Mouse (Mus musculus) lung, postnatal 36 days (tissue): ENCODE data around the gene Fam84b.
"Not testable (repeated sequence)": the region's sequence is repeated elsewhere in the genome, so short reads cannot be mapped to it uniquely, and the experiment has no call there.

Experiments
- DNase-seq: peaks from one replicate; pipeline ENCODE4 v3.0.0; 2022; ENCODE audit warnings: mixed read lengths

The Fam84b gene

GRCm38 (mm10) chr15:60853231-60853999 is at the start of gene Fam84b:
TSS of gene Fam84b (minus strand) at chr15:60853778.
- peak; percentile 30 for DNase-seq

DNA sequence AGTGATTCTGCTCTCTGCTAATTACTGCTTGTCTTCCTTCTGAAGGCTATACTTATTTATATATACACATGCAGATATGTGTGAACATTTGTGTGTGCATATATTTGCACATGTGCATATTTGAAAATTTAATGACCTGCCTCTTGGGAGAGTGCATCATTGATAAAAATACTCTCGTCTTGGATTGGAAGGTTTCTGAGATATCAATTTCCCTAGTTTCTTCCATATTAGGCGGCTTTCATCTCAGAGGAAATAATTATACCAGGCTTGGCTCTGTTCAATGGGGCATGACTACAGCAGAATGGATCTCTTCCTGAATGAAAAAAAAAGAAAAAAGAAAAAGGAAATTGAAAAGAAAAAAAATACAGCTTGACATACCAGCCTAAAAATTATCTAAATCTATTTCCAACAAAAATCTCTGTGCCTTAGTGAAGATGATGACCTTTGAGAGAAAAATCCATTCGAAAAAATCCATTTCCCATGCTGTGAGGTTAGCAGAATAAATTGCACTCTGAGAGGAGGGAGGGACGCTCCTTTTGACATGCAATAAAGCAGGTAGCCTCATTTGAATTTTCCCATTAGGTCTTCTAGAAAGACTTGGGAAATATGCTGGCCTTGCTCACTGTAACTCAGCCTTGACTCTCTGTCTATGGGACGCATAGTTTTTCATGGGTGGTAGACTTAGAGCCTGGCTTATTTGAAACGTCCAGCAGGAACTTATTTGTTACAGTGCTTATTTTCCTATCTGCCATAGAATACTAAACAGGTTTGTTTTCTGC is 44.8 kb upstream of the Fam84b start:
- no peak for DNase-seq

GRCm38 (mm10) chr15:60896040-60896439 is 42.5 kb upstream of the Fam84b start:
- DNase-seq, result no peak

DNA sequence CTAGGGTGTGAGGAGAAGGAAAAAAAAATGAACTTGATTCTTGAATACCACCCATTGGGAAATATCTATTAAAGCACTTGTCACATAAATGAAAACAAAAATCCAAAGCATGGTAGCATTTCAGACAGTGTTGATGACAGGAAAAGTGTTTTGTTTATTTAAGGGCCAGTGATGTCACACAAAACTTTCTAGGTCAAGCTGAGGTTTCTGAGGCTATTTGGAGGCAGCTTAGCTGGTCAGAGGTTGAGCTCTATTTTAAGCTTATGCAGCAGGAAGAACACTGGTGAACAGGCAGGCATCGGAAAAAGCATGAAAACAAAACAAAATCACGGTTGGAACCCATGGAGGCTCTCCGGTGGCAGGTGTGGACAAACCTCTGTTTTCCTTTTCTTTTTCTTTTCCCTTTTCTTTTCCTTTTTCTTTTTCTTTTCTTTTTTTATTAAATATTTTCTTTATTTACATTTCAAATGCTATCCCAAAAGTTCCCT is 39.4 kb upstream of the Fam84b start:
- peak; percentile 13 for DNase-seq

GRCm38 (mm10) chr15:60888724-60889123 is 35.1 kb upstream of the Fam84b start:
- peak; percentile 13 for DNase-seq

GRCm38 (mm10) chr15:60875721-60876120 is 22.1 kb upstream of the Fam84b start:
- DNase-seq, result no peak

DNA sequence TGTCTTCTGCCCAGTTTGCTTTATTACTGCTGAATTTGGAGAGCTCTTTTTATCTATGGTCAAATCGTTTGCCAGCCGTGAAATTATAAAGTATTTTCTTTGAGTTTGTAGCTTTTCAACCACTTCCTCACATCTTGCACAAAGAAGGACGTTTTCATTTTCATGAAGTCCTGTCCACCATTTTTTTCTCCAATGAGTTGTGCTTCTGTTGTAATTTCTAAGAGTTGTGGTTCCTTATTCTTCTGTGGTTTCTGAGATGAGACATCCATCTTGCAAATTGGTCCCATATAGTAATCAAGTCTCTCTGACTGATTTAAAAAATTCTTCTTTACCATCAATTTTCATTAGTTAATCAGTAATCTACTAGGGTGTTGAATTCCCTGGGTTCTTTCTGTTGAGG is 8.8 kb upstream of the Fam84b start:
- DNase-seq, result no peak

DNA sequence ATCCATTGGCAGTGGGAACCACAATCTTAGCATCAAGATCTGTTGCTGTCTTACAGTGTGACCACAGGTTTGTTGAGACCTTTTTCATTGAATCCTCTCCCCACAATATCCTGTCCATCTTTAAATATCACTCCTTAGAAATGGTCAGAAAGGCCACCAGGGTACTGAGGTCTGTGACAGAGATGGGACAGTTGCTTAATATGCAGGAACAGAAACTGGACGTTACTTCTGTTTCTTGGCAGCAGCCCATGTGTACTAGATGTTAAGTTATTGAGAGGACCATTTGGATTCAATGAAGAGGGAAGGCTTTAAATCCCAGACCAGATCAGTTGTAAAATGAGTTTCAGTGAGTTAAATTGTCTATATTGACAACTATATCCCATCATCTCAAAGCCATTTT is 1.5 kb upstream of the Fam84b start:
- no peak for DNase-seq

DNA sequence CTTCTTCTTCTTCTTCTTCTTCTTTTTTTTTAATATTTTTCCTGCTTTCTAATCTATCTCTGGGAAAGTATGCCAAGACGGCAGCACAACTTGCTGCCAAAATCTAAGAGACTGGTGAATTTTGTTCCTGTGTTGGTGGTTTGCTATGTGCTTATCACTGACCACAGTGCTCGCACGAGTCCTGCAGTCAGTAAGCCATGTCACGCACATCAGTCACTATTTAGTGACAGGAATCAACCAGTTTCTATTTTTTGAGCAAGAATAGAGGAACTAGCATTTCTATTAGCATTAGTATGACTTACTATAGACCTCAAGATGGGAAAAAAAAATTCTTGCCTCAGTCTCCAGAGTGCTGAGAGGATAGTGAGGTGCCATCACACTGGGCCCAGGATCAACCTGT is 573 bp upstream of the Fam84b start:
- DNase-seq, result no peak

DNA sequence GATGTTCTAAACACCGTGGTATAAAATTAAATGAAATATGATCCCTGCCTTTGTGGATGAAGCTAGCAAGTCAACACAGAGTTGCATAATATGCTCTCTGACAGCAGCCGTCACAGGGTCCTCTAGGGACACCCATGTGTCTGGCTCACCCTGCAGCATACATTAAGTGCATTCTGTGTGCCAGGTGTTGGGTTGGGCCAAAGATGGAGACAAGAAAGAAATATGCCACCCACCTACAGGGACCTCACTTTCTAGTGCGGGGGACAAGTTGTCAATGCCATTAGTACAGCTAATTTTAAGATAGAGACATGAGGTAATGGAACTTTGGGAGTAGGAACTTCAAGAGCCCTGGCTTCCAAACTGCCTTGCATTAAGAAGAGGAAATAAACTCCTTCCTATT is 4.9 kb downstream of the Fam84b start:
- no peak for DNase-seq

DNA sequence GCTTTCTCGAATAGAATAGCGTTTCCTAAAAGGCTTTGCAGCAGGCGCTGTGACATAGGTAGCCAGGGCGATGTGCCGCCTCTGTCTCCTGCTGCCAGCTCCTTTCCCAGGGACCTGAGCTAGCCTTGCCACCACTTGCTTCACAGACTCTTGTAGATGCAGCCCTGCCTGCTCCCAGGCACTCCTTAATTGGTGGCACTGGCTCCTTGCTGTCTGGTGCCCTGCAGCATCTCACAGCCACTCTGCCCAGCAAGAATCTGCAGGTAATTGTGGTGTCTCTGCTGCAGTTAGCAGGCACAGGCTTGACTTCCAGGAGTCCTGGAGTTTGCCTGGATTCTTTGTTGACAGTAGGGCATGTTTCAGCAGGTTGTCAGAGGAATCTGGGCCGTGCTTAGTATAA is 7.3 kb downstream of the Fam84b start:
- no peak for DNase-seq

GRCm38 (mm10) chr15:60845886-60846285 is 7.7 kb downstream of the Fam84b start:
- no peak for DNase-seq

DNA sequence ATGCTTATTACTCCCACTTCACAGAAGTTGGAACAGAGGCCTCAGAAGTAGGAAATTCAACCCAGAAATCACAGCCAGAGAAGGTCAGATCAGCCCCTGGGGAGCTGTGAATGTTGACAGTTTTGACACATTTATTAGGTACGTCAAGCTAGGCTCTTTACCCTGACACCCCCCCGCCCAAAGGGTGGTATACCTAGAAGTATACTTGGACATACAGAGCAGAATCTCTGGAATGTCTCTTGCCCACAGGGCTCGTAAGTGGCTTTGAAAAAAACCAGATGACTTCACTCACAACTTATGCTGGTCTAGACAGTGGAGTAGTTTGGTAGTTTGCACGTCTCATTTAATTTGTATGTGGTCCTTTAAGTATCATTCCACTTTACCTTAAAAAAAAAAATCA is 11.8 kb downstream of the Fam84b start:
- no peak for DNase-seq

DNA sequence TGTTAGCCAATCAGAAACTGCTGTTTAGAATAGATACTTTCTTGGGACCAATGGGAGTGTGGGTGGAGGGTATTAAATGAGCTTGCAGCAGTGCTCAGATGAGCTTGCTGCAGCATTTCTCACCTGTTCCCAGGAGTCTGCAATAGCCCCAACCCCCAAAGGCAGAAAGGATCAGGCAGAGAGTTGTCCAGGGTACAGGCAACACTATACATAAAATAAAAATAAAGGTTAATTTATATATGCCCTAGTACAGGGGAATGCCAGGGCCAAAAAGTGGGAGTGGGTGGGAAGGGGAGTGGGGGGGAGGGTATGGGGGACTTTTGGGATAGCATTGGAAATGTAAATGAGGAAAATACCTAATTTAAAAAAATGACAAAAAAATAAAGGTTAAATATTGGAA is 12.3 kb downstream of the Fam84b start:
- not testable (repeated sequence) for DNase-seq

DNA sequence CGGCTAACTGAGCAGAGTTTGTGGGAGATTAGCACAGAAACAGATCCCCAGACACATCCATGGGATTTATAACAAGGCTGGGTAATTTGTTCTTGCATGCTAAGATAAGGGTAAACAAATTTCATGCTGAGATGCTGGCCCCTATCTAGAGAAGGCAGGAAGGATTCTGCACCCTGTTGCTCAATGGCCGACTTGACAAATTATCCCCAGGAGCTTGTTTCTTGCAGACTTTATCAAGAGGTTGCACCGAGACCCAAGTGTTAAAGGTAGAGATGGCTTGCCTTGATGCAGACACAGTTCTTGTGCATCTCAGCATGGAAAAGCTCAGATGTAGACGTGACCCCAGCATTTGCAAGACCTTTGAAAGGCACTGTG is 13.3 kb downstream of the Fam84b start:
- DNase-seq, result no peak

DNA sequence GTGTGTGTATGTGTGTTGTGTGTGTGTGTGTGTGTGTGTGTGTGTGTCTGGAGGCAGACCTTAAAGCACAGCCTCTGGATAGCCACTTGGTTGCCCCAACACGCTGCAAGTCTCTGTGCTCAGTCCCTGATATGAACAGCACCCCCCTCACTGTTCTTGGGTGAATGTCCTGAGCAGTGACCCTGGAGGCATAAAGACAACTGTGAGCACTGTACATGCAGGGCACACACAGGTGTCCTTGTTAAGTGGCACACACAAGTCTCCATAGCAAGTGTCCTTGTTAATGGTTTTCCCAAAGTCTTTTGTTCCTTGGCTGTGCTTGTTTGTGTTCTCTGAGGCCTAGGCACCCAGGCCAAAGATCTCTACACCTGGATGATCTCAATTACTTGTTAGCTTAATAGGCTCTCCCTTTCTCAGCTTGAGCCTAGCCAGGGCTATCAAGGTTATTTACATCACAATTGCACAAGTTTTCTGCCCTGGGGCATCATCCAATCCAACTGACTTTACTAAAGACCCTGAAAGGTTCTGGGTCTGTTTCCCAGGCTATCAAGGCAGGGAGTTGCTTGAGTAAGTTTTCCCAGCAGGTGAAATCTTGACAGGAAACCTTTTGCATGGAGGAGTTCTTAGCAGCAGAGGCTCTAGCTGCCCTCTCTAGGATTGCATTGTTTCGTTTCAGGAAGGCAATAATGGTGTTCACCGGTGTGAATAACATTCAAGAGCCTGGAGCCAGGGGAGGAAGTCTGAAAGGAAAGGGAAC is 13.9 kb downstream of the Fam84b start:
- no peak for DNase-seq

- DNase-seq, result no peak
These were observed 15.4 kb downstream of the Fam84b start for GRCm38 (mm10) chr15:60838135-60838534.

- DNase-seq, result no peak
These were observed 15.9 kb downstream of the Fam84b start for GRCm38 (mm10) chr15:60837719-60838118.

DNA sequence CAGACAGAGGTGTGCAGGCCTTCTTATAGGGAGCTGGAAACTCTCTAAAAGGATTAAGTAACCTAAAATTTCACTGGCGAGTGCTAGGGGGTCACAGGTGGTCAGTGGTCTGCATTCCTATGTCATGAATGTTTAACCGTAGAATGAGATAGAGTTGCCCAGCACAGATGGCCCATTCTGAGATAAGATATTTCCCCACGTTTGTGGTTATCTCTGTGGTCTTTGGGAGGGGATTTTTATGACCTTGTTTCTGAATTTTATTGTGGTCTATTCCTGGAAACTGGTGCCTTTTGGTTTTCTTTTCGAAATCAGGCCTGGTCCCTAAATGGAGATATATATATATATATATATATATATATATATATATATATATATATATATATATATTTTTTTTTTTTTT is 17.3 kb downstream of the Fam84b start:
- DNase-seq, result no peak

- peak; percentile 27 for DNase-seq
These were observed 18.7 kb downstream of the Fam84b start for GRCm38 (mm10) chr15:60834598-60835571.

- peak; percentile 25 for DNase-seq
These were observed 19.9 kb downstream of the Fam84b start for GRCm38 (mm10) chr15:60833476-60834218.
